Mouse (Mus musculus): ENCODE measurements around the gene Cstf2. TPM values are rescaled to one million over a fixed set of nuclear protein-coding genes. Genes with fewer than 3 reads are reported as not detected.

Gene Cstf2
- polyA plus RNA-seq, 1 experiment from 2014 or later: 55.6 TPM

GRCm38 (mm10) chrX:134102641-134103040 lies 43.7 kb downstream of the Cstf2 start:
- ATAC-seq (replicated peaks; ENCODE audit: low FRiP score): no peak
- 68% methylated on average over 2 of the region's 2 CpGs for WGBS
- Histone ChIP-seq H3K27me3 (replicated peaks; ENCODE audit: control insufficient read depth, insufficient read depth, low read length) (no peaks in the 10 kb centered on the region), H3K9me3 (ENCODE audit: control insufficient read depth, low read length) (no peaks in the 10 kb centered on the region), H3K36me3 (ENCODE audit: control insufficient read depth, insufficient read depth, low read length) (no peaks in the 10 kb centered on the region), H3K9ac (ENCODE audit: low read depth, low read length) (no peak overlapping the region), H3K27ac (ENCODE audit: low read depth, low read length) (no peak overlapping the region), H3K4me2 (no peak overlapping the region), H3K4me1 (replicated peaks; ENCODE audit: control insufficient read depth, insufficient read depth, low read length) (no peaks in the 10 kb centered on the region), H3K4me3 (ENCODE audit: low read depth, low read length) (no peak overlapping the region)
- no peak for DNase-seq (ENCODE audit: low spot score)

GRCm38 (mm10) chrX:134111767-134112166 lies 52.8 kb downstream of the Cstf2 start:
- Histone ChIP-seq H3K36me3 (ENCODE audit: control insufficient read depth, insufficient read depth, low read length) (no peaks in the 10 kb centered on the region), H3K4me2 (no peak overlapping the region), H3K4me1 (replicated peaks; ENCODE audit: control insufficient read depth, insufficient read depth, low read length) (no peaks in the 10 kb centered on the region), H3K9ac (ENCODE audit: low read depth, low read length) (no peak overlapping the region), H3K4me3 (ENCODE audit: low read depth, low read length) (no peak overlapping the region), H3K27me3 (replicated peaks; ENCODE audit: control insufficient read depth, insufficient read depth, low read length) (0 out of 2 replicates have a peak, but pooled peaks cover 3% of the 10 kb centered on the region), H3K27ac (ENCODE audit: low read depth, low read length) (no peak overlapping the region), H3K9me3 (ENCODE audit: control insufficient read depth, low read length) (no peaks in the 10 kb centered on the region)
- 59% methylated on average over 3 of the region's 3 CpGs for WGBS
- ATAC-seq (replicated peaks; ENCODE audit: low FRiP score) (no peak), DNase-seq (ENCODE audit: low spot score) (no peak)

GRCm38 (mm10) chrX:134116417-134116816 lies 57.4 kb downstream of the Cstf2 start:
- Histone ChIP-seq H3K4me1 (replicated peaks; ENCODE audit: control insufficient read depth, insufficient read depth, low read length) (no peaks in the 10 kb centered on the region), H3K4me3 (ENCODE audit: low read depth, low read length) (no peak overlapping the region), H3K9ac (ENCODE audit: low read depth, low read length) (no peak overlapping the region), H3K36me3 (ENCODE audit: control insufficient read depth, insufficient read depth, low read length) (no peaks in the 10 kb centered on the region), H3K27me3 (replicated peaks; ENCODE audit: control insufficient read depth, insufficient read depth, low read length) (0 out of 2 replicates have a peak, but pooled peaks cover 3% of the 10 kb centered on the region), H3K27ac (ENCODE audit: low read depth, low read length) (no peak overlapping the region), H3K4me2 (no peak overlapping the region), H3K9me3 (ENCODE audit: control insufficient read depth, low read length) (no peaks in the 10 kb centered on the region)
- WGBS: 56% methylated on average over 3 of the region's 3 CpGs
- DNase-seq (ENCODE audit: low spot score): no peak
- no peak for ATAC-seq (replicated peaks; ENCODE audit: low FRiP score)

GRCm38 (mm10) chrX:134128549-134128948 lies 69.6 kb downstream of the Cstf2 start:
- no peaks in the 10 kb centered on the region for H3K4me1 ChIP-seq (replicated peaks; ENCODE audit: control insufficient read depth, insufficient read depth, low read length)
- H3K4me3 ChIP-seq (ENCODE audit: low read depth, low read length): no peak overlapping the region
- peaks cover 7% of the 10 kb centered on the region; the same call in 1 of the 2 replicates for H3K27me3 ChIP-seq (replicated peaks; ENCODE audit: control insufficient read depth, insufficient read depth, low read length)
- no peak overlapping the region for H3K9ac ChIP-seq (ENCODE audit: low read depth, low read length)
- no peak overlapping the region for H3K27ac ChIP-seq (ENCODE audit: low read depth, low read length)
- no peak overlapping the region for H3K4me2 ChIP-seq
- WGBS: 67% methylated on average over 3 of the region's 3 CpGs
- no peak for DNase-seq (ENCODE audit: low spot score)
- no peak for ATAC-seq (replicated peaks; ENCODE audit: low FRiP score)
- H3K9me3 ChIP-seq (ENCODE audit: control insufficient read depth, low read length): no peaks in the 10 kb centered on the region
- H3K36me3 ChIP-seq (ENCODE audit: control insufficient read depth, insufficient read depth, low read length): no peaks in the 10 kb centered on the region

- H3K4me1 ChIP-seq (replicated peaks; ENCODE audit: control insufficient read depth, insufficient read depth, low read length): no peaks in the 10 kb centered on the region
- WGBS: 38% methylated on average over 5 of the region's 5 CpGs
- no peaks in the 10 kb centered on the region for H3K9me3 ChIP-seq (ENCODE audit: control insufficient read depth, low read length)
- ATAC-seq (replicated peaks; ENCODE audit: low FRiP score) (no peak), DNase-seq (ENCODE audit: low spot score) (no peak)
- H3K36me3 ChIP-seq (ENCODE audit: control insufficient read depth, insufficient read depth, low read length): no peaks in the 10 kb centered on the region
- no peak overlapping the region for H3K4me3 ChIP-seq (ENCODE audit: low read depth, low read length)
- H3K4me2 ChIP-seq: no peak overlapping the region
- peaks cover 7% of the 10 kb centered on the region; the same call in 1 of the 2 replicates for H3K27me3 ChIP-seq (replicated peaks; ENCODE audit: control insufficient read depth, insufficient read depth, low read length)
- no peak overlapping the region for H3K9ac ChIP-seq (ENCODE audit: low read depth, low read length)
- H3K27ac ChIP-seq (ENCODE audit: low read depth, low read length): no peak overlapping the region
These were observed 73.3 kb downstream of the Cstf2 start for GRCm38 (mm10) chrX:134132295-134132694.

- ATAC-seq (replicated peaks; ENCODE audit: low FRiP score): no peak
- 37% methylated on average over 3 of the region's 3 CpGs for WGBS
These were observed 74.8 kb downstream of the Cstf2 start for GRCm38 (mm10) chrX:134133821-134134220.

More at GRCm38 (mm10) chrX:134133821-134134220, 74.8 kb downstream of the Cstf2 start:
- H3K36me3 ChIP-seq (ENCODE audit: control insufficient read depth, insufficient read depth, low read length): no peaks in the 10 kb centered on the region
- H3K4me3 ChIP-seq (ENCODE audit: low read depth, low read length): no peak overlapping the region
- no peak overlapping the region for H3K4me2 ChIP-seq
- no peak for DNase-seq (ENCODE audit: low spot score)
- no peak overlapping the region for H3K27ac ChIP-seq (ENCODE audit: low read depth, low read length)
- H3K9ac ChIP-seq (ENCODE audit: low read depth, low read length): no peak overlapping the region
- no peaks in the 10 kb centered on the region for H3K4me1 ChIP-seq (replicated peaks; ENCODE audit: control insufficient read depth, insufficient read depth, low read length)
- peaks cover 4% of the 10 kb centered on the region; the same call in 1 of the 2 replicates for H3K27me3 ChIP-seq (replicated peaks; ENCODE audit: control insufficient read depth, insufficient read depth, low read length)
- no peaks in the 10 kb centered on the region for H3K9me3 ChIP-seq (ENCODE audit: control insufficient read depth, low read length)

Small RNA genes lying within 50 kb of the gene (microRNA-seq; reads per million reads assigned to microRNA genes)
- not detected for gene Mir3112 (ENCODE audit: borderline number of aligned reads)

Other genes with a start within 250 kb of the Cstf2 start
- gene Tnmd, start 208.2 kb upstream of the Cstf2 start, polyA plus RNA-seq (2014; fragmentation: Nextera tagmentation; extraction: Ambion mirVana): not detected in 2 replicates
- gene Tspan6, start 160.8 kb upstream of the Cstf2 start, polyA plus RNA-seq (2014; fragmentation: Nextera tagmentation; extraction: Ambion mirVana): 67.0 and 68.0 TPM in 2 replicates
- 0.15 and 0.25 TPM in 2 replicates for gene Srpx2, start 150.8 kb upstream of the Cstf2 start, polyA plus RNA-seq (2014; fragmentation: Nextera tagmentation; extraction: Ambion mirVana)
- 1.8 and 2.7 TPM in 2 replicates for gene Sytl4, start 77.4 kb upstream of the Cstf2 start, polyA plus RNA-seq (2014; fragmentation: Nextera tagmentation; extraction: Ambion mirVana)
- gene Xkrx, start 102.9 kb downstream of the Cstf2 start, polyA plus RNA-seq (2014; fragmentation: Nextera tagmentation; extraction: Ambion mirVana): 0.06 TPM in 1 of 2 replicates, not detected in the other
- not detected in 2 replicates for gene Arl13a, start 128.3 kb downstream of the Cstf2 start, polyA plus RNA-seq (2014; fragmentation: Nextera tagmentation; extraction: Ambion mirVana)
- gene Nox1, start 162.8 kb downstream of the Cstf2 start, polyA plus RNA-seq (2014; fragmentation: Nextera tagmentation; extraction: Ambion mirVana): 0.07 and 0.34 TPM in 2 replicates
- 18.1 and 19.1 TPM in 2 replicates for gene Trmt2b, start 217.8 kb downstream of the Cstf2 start, polyA plus RNA-seq (2014; fragmentation: Nextera tagmentation; extraction: Ambion mirVana)
- 0.66 and 0.86 TPM in 2 replicates for gene Tmem35a, start 236.0 kb downstream of the Cstf2 start, polyA plus RNA-seq (2014; fragmentation: Nextera tagmentation; extraction: Ambion mirVana)
- 32.9 and 34.3 TPM in 2 replicates for gene Cenpi, start 248.9 kb downstream of the Cstf2 start, polyA plus RNA-seq (2014; fragmentation: Nextera tagmentation; extraction: Ambion mirVana)